Mouse (Mus musculus) kidney, postnatal 0 days (tissue): ENCODE results near the gene Begain. TPM values are rescaled to one million over a fixed set of nuclear protein-coding genes. Genes with fewer than 3 reads are reported as not detected.

Experiments used
- ATAC-seq: fragments of 200-750 bp; cut with Nextera tagmentation; replicated peaks from 2 replicates; pipeline ENCODE4 v1.8.0; 2017; ENCODE audit warnings: low read depth, moderate number of reproducible peaks, moderate TSS enrichment, moderate library complexity; ENCODE audit not compliant: low FRiP score
- DNase-seq: peaks from one replicate; pipeline ENCODE4 v3.0.0-alpha.2; 2016; ENCODE audit warnings: low spot score
- H3K27ac ChIP-seq: fragments of 300-500 bp; sonication (generic); 2 replicates; pipeline ENCODE4 v1.5.1; 2014; ENCODE audit warnings: mild to moderate bottlenecking
- H3K27me3 ChIP-seq: fragments of 300-500 bp; sonication (generic); 2 replicates; pipeline ENCODE4 v1.6.1; 2014; ENCODE audit warnings: low read length, mixed read lengths; ENCODE audit not compliant: insufficient read depth
- H3K36me3 ChIP-seq: fragments of 300-500 bp; sonication (generic); 2 replicates; pipeline ENCODE4 v1.6.1; 2014; ENCODE audit warnings: low read length, mixed read lengths; ENCODE audit not compliant: insufficient read depth
- H3K4me1 ChIP-seq: fragments of 300-500 bp; sonication (generic); replicated peaks from 2 replicates; pipeline ENCODE4 v1.6.1; 2014; ENCODE audit warnings: antibody characterized with exemption, low read length, mixed read lengths; ENCODE audit not compliant: insufficient read depth
- H3K4me2 ChIP-seq: fragments of 300-500 bp; sonication (generic); 2 replicates; pipeline ENCODE4 v1.6.1; 2014; ENCODE audit warnings: mild to moderate bottlenecking, low read length, moderate library complexity, mixed read lengths
- H3K4me3 ChIP-seq: fragments of 300-500 bp; sonication (generic); replicated peaks from 2 replicates; pipeline ENCODE4 v1.5.1; 2014; ENCODE audit warnings: low read depth, low read length
- H3K9ac ChIP-seq: fragments of 300-500 bp; sonication (generic); 2 replicates; pipeline ENCODE4 v1.6.1; 2014; ENCODE audit warnings: low read depth, low read length
- H3K9me3 ChIP-seq: fragments of 300-500 bp; sonication (generic); replicated peaks from 2 replicates; pipeline ENCODE4 v1.6.1; 2016; ENCODE audit warnings: low read length, inconsistent platforms, mixed read lengths
- CTCF ChIP-seq: IDR thresholded peaks from 2 replicates; pipeline ENCODE4 v1.5.1; 2016; ENCODE audit warnings: antibody characterized with exemption, low read depth, mild to moderate bottlenecking, moderate library complexity
- WGBS: fragments of 180-500 bp; shearing (Covaris S2); extraction: QIAGEN DNeasy Blood & Tissue Kit; methylation state at CpG from one replicate; pipeline ENCODE4 v1.1.7; 2014; 5-methylcytosine and 5-hydroxymethylcytosine counted together
- polyA plus RNA-seq: library from polyadenylated mRNA; unstranded; fragments of >200 nt; fragmentation: Nextera tagmentation; extraction: Ambion mirVana; gene quantifications from 2 replicates; pipeline ENCODE4 v1.2.1, GENCODE M21; 2015

Gene Begain
- polyA plus RNA-seq, 1 experiment from 2014 or later: 3.2 TPM

- DNase-seq (no peak), ATAC-seq (no peak)
- Histone ChIP-seq H3K4me1 (no peaks in the 10 kb centered on the region), H3K27me3 (no peaks in the 10 kb centered on the region), H3K9me3 (no peaks in the 10 kb centered on the region), H3K36me3 (no peaks in the 10 kb centered on the region), H3K4me2 (no peak overlapping the region), H3K27ac (no peak overlapping the region), H3K4me3 (no peak overlapping the region), H3K9ac (no peak overlapping the region)
- TF ChIP-seq CTCF: no peak
- 90% methylated on average over 7 of the region's 7 CpGs for WGBS
These were observed 32.4 kb upstream of the Begain start for GRCm38 (mm10) chr12:109100381-109100780.

GRCm38 (mm10) chr12:109090456-109091130, 22.6 kb upstream of the Begain start:
- TF ChIP-seq CTCF: no peak
- Histone ChIP-seq H3K27me3 (no peaks in the 10 kb centered on the region), H3K9ac (no peak overlapping the region), H3K36me3 (no peaks in the 10 kb centered on the region), H3K4me1 (no peaks in the 10 kb centered on the region; the same call in 1 of the 2 replicates), H3K27ac (no peak overlapping the region), H3K4me3 (no peak overlapping the region), H3K9me3 (no peaks in the 10 kb centered on the region), H3K4me2 (no peak overlapping the region; the same call in 1 of the 2 replicates)
- DNase-seq (no peak), ATAC-seq (peak; percentile 70; the same call in 1 of the 2 replicates)
- 54% methylated on average over 13 of the region's 13 CpGs for WGBS

GRCm38 (mm10) chr12:109090041-109090440, 22.0 kb upstream of the Begain start:
- peak; percentile 45 for DNase-seq
- no peaks in the 10 kb centered on the region for H3K27me3 ChIP-seq
- H3K4me2 ChIP-seq: no peak overlapping the region; the same call in 1 of the 2 replicates
- no peaks in the 10 kb centered on the region for H3K9me3 ChIP-seq
- TF ChIP-seq CTCF: no peak
- H3K4me1 ChIP-seq: no peaks in the 10 kb centered on the region; the same call in 1 of the 2 replicates
- WGBS: 57% methylated on average over 14 of the region's 14 CpGs
- peak; percentile 71 for ATAC-seq
- H3K36me3 ChIP-seq: no peaks in the 10 kb centered on the region
- no peak overlapping the region for H3K27ac ChIP-seq
- no peak overlapping the region for H3K9ac ChIP-seq
- no peak overlapping the region for H3K4me3 ChIP-seq

- 87% methylated on average over 2 of the region's 2 CpGs for WGBS
- no peak overlapping the region for H3K27ac ChIP-seq
- no peak for TF ChIP-seq CTCF
- H3K4me3 ChIP-seq: no peak overlapping the region
- ATAC-seq (no peak), DNase-seq (no peak)
- H3K4me1 ChIP-seq: no peaks in the 10 kb centered on the region; the same call in 1 of the 2 replicates
- no peaks in the 10 kb centered on the region for H3K27me3 ChIP-seq
- no peak overlapping the region for H3K9ac ChIP-seq
- H3K36me3 ChIP-seq: no peaks in the 10 kb centered on the region
- H3K9me3 ChIP-seq: no peaks in the 10 kb centered on the region
- no peak overlapping the region for H3K4me2 ChIP-seq
These were observed 18.1 kb upstream of the Begain start for GRCm38 (mm10) chr12:109086111-109086510.

- Histone ChIP-seq H3K9me3 (no peaks in the 10 kb centered on the region), H3K9ac (no peak overlapping the region), H3K4me2 (no peak overlapping the region), H3K4me1 (no peaks in the 10 kb centered on the region; the same call in 1 of the 2 replicates), H3K4me3 (no peak overlapping the region), H3K36me3 (no peaks in the 10 kb centered on the region), H3K27ac (no peak overlapping the region), H3K27me3 (no peaks in the 10 kb centered on the region)
- no peak for TF ChIP-seq CTCF
- no peak for DNase-seq
- no peak for ATAC-seq
- WGBS: 81% methylated on average over 8 of the region's 8 CpGs
These were observed 17.7 kb upstream of the Begain start for GRCm38 (mm10) chr12:109085674-109086073.

GRCm38 (mm10) chr12:109085046-109085445, 17.0 kb upstream of the Begain start:
- no peak for ATAC-seq
- Histone ChIP-seq H3K36me3 (no peaks in the 10 kb centered on the region), H3K27me3 (no peaks in the 10 kb centered on the region), H3K9ac (no peak overlapping the region), H3K27ac (no peak overlapping the region), H3K4me1 (no peaks in the 10 kb centered on the region), H3K9me3 (no peaks in the 10 kb centered on the region), H3K4me2 (no peak overlapping the region), H3K4me3 (no peak overlapping the region)
- 80% methylated on average over 5 of the region's 5 CpGs for WGBS
- no peak for DNase-seq
- TF ChIP-seq CTCF: no peak
